Mouse (Mus musculus): ENCODE data around the gene Tlx3. TPM values are rescaled to one million over a fixed set of nuclear protein-coding genes. Genes with fewer than 3 reads are reported as not detected.

Gene Tlx3
- total RNA-seq (2014; rRNA removed) (not detected in 2 replicates), polyA plus RNA-seq (2012; rRNA removed) (not detected in 2 replicates)

- H3K4me3 ChIP-seq (ENCODE audit: insufficient read depth, low read depth, low read length), result no peak within 1 kb of the TSS
- DNase-seq (ENCODE audit: extremely low read depth, low read depth, low spot score), result no peak
Observed at GRCm38 (mm10) chr11:33203383-33204328, at the start of gene Tlx3. Tlx3 (minus strand) TSS chr11:33203589.

GRCm38 (mm10) chr11:33240295-33240694, 36.9 kb upstream of the Tlx3 start:
- Histone ChIP-seq H3K27me3 (ENCODE audit: control insufficient read depth, insufficient read depth, low read length) (no peaks in the 10 kb centered on the region), H3K4me3 (ENCODE audit: insufficient read depth, low read depth, low read length) (no peak overlapping the region), H3K79me2 (ENCODE audit: control insufficient read depth, insufficient read depth, low read length) (no peaks in the 10 kb centered on the region), H3K9ac (ENCODE audit: low read depth, low read length) (no peak overlapping the region), H3K4me1 (ENCODE audit: control insufficient read depth, insufficient read depth, low read length) (no peaks in the 10 kb centered on the region), H3K36me3 (ENCODE audit: control insufficient read depth, insufficient read depth, low read length) (no peaks in the 10 kb centered on the region), H3K27ac (replicated peaks; ENCODE audit: insufficient read depth, low read depth, low read length) (no peak overlapping the region)
- DNase-seq (ENCODE audit: extremely low read depth, low read depth, low spot score), result no peak
- 92% methylated on average over 3 of the region's 3 CpGs for WGBS
- no peak for TF ChIP-seq CTCF (IDR thresholded peaks at IDR 0.05; ENCODE audit: low read depth, low read length)
- TF ChIP-seq POLR2A (IDR thresholded peaks at IDR 0.05; ENCODE audit: extremely low read depth, insufficient read depth, low read length), result no peak

More at GRCm38 (mm10) chr11:33203383-33204328, at the start of gene Tlx3:
- no peak within 1 kb of the TSS for H3K27ac ChIP-seq (replicated peaks; ENCODE audit: insufficient read depth, low read depth, low read length)
- H3K4me1 ChIP-seq (ENCODE audit: control insufficient read depth, insufficient read depth, low read length), result peaks cover 2% of the 10 kb centered on the region; the same call in 1 of the 2 replicates
- no peaks in the 10 kb centered on the region for H3K79me2 ChIP-seq (ENCODE audit: control insufficient read depth, insufficient read depth, low read length)
- TF ChIP-seq POLR2A (IDR thresholded peaks at IDR 0.05; ENCODE audit: extremely low read depth, insufficient read depth, low read length) (no peak), CTCF (IDR thresholded peaks at IDR 0.05; ENCODE audit: low read depth, low read length) (no peak)
- H3K36me3 ChIP-seq (ENCODE audit: control insufficient read depth, insufficient read depth, low read length), result no peaks in the 10 kb centered on the region
- peaks cover 46% of the 10 kb centered on the region for H3K27me3 ChIP-seq (ENCODE audit: control insufficient read depth, insufficient read depth, low read length)
- H3K9ac ChIP-seq (ENCODE audit: low read depth, low read length), result no peak within 1 kb of the TSS
- WGBS, result 3% methylated on average over 81 of the region's 81 CpGs

- H3K79me2 ChIP-seq (ENCODE audit: control insufficient read depth, insufficient read depth, low read length), result no peaks in the 10 kb centered on the region
- no peak overlapping the region for H3K4me3 ChIP-seq (ENCODE audit: insufficient read depth, low read depth, low read length)
- H3K36me3 ChIP-seq (ENCODE audit: control insufficient read depth, insufficient read depth, low read length), result no peaks in the 10 kb centered on the region
- TF ChIP-seq POLR2A (IDR thresholded peaks at IDR 0.05; ENCODE audit: extremely low read depth, insufficient read depth, low read length) (no peak), CTCF (IDR thresholded peaks at IDR 0.05; ENCODE audit: low read depth, low read length) (no peak)
- DNase-seq (ENCODE audit: extremely low read depth, low read depth, low spot score), result no peak
- WGBS, result 79% methylated on average over 3 of the region's 3 CpGs
- H3K9ac ChIP-seq (ENCODE audit: low read depth, low read length), result no peak overlapping the region
- H3K27me3 ChIP-seq (ENCODE audit: control insufficient read depth, insufficient read depth, low read length), result no peaks in the 10 kb centered on the region
- H3K4me1 ChIP-seq (ENCODE audit: control insufficient read depth, insufficient read depth, low read length), result no peaks in the 10 kb centered on the region
- H3K27ac ChIP-seq (replicated peaks; ENCODE audit: insufficient read depth, low read depth, low read length), result no peak overlapping the region
Observed at GRCm38 (mm10) chr11:33234134-33234533, 30.7 kb upstream of the Tlx3 start.

GRCm38 (mm10) chr11:33232056-33232455, 28.7 kb upstream of the Tlx3 start:
- DNase-seq (ENCODE audit: extremely low read depth, low read depth, low spot score), result no peak
- TF ChIP-seq CTCF (IDR thresholded peaks at IDR 0.05; ENCODE audit: low read depth, low read length), result no peak
- no peak for TF ChIP-seq POLR2A (IDR thresholded peaks at IDR 0.05; ENCODE audit: extremely low read depth, insufficient read depth, low read length)
- H3K27ac ChIP-seq (replicated peaks; ENCODE audit: insufficient read depth, low read depth, low read length), result no peak overlapping the region
- no peaks in the 10 kb centered on the region for H3K79me2 ChIP-seq (ENCODE audit: control insufficient read depth, insufficient read depth, low read length)
- no peaks in the 10 kb centered on the region for H3K36me3 ChIP-seq (ENCODE audit: control insufficient read depth, insufficient read depth, low read length)
- H3K4me3 ChIP-seq (ENCODE audit: insufficient read depth, low read depth, low read length), result no peak overlapping the region
- no peaks in the 10 kb centered on the region for H3K27me3 ChIP-seq (ENCODE audit: control insufficient read depth, insufficient read depth, low read length)
- WGBS, result 75% methylated on average over 5 of the region's 5 CpGs
- no peaks in the 10 kb centered on the region for H3K4me1 ChIP-seq (ENCODE audit: control insufficient read depth, insufficient read depth, low read length)
- no peak overlapping the region for H3K9ac ChIP-seq (ENCODE audit: low read depth, low read length)

GRCm38 (mm10) chr11:33228186-33228585, 24.8 kb upstream of the Tlx3 start:
- H3K79me2 ChIP-seq (ENCODE audit: control insufficient read depth, insufficient read depth, low read length), result no peaks in the 10 kb centered on the region
- H3K36me3 ChIP-seq (ENCODE audit: control insufficient read depth, insufficient read depth, low read length), result no peaks in the 10 kb centered on the region
- no peaks in the 10 kb centered on the region for H3K27me3 ChIP-seq (ENCODE audit: control insufficient read depth, insufficient read depth, low read length)
- no peak overlapping the region for H3K4me3 ChIP-seq (ENCODE audit: insufficient read depth, low read depth, low read length)
- 69% methylated on average over 2 of the region's 2 CpGs for WGBS
- TF ChIP-seq CTCF (IDR thresholded peaks at IDR 0.05; ENCODE audit: low read depth, low read length) (no peak), POLR2A (IDR thresholded peaks at IDR 0.05; ENCODE audit: extremely low read depth, insufficient read depth, low read length) (no peak)
- no peak overlapping the region for H3K27ac ChIP-seq (replicated peaks; ENCODE audit: insufficient read depth, low read depth, low read length)
- no peak for DNase-seq (ENCODE audit: extremely low read depth, low read depth, low spot score)
- no peak overlapping the region for H3K9ac ChIP-seq (ENCODE audit: low read depth, low read length)
- H3K4me1 ChIP-seq (ENCODE audit: control insufficient read depth, insufficient read depth, low read length), result no peaks in the 10 kb centered on the region

- H3K79me2 ChIP-seq (ENCODE audit: control insufficient read depth, insufficient read depth, low read length), result no peaks in the 10 kb centered on the region
- no peaks in the 10 kb centered on the region for H3K4me1 ChIP-seq (ENCODE audit: control insufficient read depth, insufficient read depth, low read length)
- no peak overlapping the region for H3K4me3 ChIP-seq (ENCODE audit: insufficient read depth, low read depth, low read length)
- H3K36me3 ChIP-seq (ENCODE audit: control insufficient read depth, insufficient read depth, low read length), result no peaks in the 10 kb centered on the region
- H3K9ac ChIP-seq (ENCODE audit: low read depth, low read length), result no peak overlapping the region
- no peaks in the 10 kb centered on the region for H3K27me3 ChIP-seq (ENCODE audit: control insufficient read depth, insufficient read depth, low read length)
- DNase-seq (ENCODE audit: extremely low read depth, low read depth, low spot score), result no peak
- 88% methylated on average over 8 of the region's 8 CpGs for WGBS
- no peak overlapping the region for H3K27ac ChIP-seq (replicated peaks; ENCODE audit: insufficient read depth, low read depth, low read length)
- TF ChIP-seq POLR2A (IDR thresholded peaks at IDR 0.05; ENCODE audit: extremely low read depth, insufficient read depth, low read length) (no peak), CTCF (IDR thresholded peaks at IDR 0.05; ENCODE audit: low read depth, low read length) (no peak)
Observed at GRCm38 (mm10) chr11:33226516-33226915, 23.1 kb upstream of the Tlx3 start.
